Mouse (Mus musculus): ENCODE measurements around the gene Serinc2. TPM values are rescaled to one million over a fixed set of nuclear protein-coding genes. Genes with fewer than 3 reads are reported as not detected.

Gene Serinc2
- polyA plus RNA-seq, 1 experiment from 2014 or later = 28.7 TPM

- H3K4me3 ChIP-seq (replicated peaks) = peak overlapping the region; percentile 64
- H3K4me1 ChIP-seq = peaks cover 30% of the 10 kb centered on the region
- no peaks in the 10 kb centered on the region for H3K9me3 ChIP-seq (replicated peaks)
- H3K4me2 ChIP-seq = peak overlapping the region; percentile 90
- ATAC-seq (ENCODE audit: low FRiP score) = peak; percentile 73
- peak overlapping the region; percentile 90 for H3K27ac ChIP-seq (replicated peaks)
- no peaks in the 10 kb centered on the region for H3K27me3 ChIP-seq (replicated peaks)
- no peaks in the 10 kb centered on the region for H3K36me3 ChIP-seq
- 1% methylated on average over 29 of the region's 29 CpGs for WGBS
- H3K9ac ChIP-seq (replicated peaks) = peak overlapping the region; percentile 72
These were observed 4.5 kb downstream of the Serinc2 start for GRCm38 (mm10) chr4:130274346-130275015.

DNA sequence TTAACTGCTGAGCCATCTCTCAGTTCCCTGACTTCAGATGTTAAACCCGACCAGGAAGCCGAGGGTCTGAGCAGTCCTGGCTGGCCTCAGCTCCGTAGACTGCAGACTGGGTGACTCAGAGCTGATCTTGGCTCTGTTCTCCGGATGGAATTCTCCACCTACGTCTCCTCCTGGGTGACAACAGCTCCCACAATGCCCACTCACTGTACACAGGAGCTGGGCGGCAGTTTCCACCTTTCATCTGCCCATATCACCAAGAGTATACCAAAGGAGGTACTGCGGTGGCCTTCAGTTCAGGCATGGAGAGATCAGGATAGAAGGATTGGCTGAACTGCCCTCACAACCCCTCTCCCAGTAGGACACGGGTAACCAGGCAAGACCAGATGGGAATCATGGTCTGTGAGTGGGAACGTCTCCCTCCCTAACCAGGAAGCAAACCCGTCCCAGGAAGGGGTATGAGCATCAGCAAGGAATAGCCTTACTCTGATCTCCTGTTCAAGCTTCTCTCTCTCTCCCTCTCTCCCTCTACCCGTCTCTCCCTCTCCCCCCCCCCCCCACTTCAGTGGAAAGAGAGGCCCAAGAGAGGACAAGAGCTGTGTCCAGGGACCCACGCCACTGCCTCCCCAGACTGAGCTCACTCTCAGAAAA is 5.2 kb downstream of the Serinc2 start:
- H3K4me2 ChIP-seq = peak overlapping the region; percentile 90
- no peaks in the 10 kb centered on the region for H3K9me3 ChIP-seq (replicated peaks)
- no peaks in the 10 kb centered on the region for H3K27me3 ChIP-seq (replicated peaks)
- H3K36me3 ChIP-seq = no peaks in the 10 kb centered on the region
- H3K4me1 ChIP-seq = peaks cover 30% of the 10 kb centered on the region
- H3K27ac ChIP-seq (replicated peaks) = peak overlapping the region; percentile 90
- WGBS = 7% methylated on average over 11 of the region's 12 CpGs
- H3K4me3 ChIP-seq (replicated peaks) = peak overlapping the region; percentile 64
- peak; percentile 40; the same call in 1 of the 2 replicates for ATAC-seq (ENCODE audit: low FRiP score)
- peak overlapping the region; percentile 72 for H3K9ac ChIP-seq (replicated peaks)

DNA sequence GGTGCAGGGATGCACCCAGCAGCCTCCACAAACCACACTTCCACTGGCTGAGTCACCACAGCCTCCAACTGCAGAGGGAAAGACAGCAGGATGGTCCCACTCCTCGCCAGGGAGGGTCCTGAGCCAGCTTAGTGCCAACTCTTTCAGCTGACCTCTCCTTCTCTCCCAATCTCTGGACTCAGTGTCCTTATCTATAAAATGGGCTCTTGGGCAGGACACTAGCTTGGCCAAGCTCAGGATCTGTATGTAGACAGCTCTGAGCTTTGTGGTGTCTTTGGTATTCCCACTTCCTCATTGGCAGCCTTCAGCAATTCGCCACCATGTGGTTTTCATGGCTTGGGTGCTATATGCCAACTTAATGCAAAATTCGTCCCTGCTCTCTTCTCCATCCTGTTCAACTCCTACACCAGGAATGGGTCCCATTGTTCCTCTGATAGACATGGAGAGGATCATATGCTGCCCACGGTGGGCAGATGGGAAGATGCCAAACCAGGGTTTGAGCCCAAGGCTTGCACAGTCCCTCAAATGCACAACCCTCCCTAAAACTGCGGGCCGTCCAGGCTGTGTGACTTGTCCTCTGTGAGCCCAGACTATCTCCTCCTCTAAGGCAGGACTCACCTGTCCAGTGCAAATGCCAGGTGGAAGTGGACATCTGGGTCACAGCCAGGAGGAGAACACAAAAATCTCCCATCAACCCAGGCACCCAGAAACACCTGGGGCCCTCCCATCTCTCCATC is 8.2 kb downstream of the Serinc2 start:
- no peak overlapping the region for H3K4me2 ChIP-seq
- H3K27ac ChIP-seq (replicated peaks) = no peak overlapping the region
- no peaks in the 10 kb centered on the region for H3K9me3 ChIP-seq (replicated peaks)
- H3K36me3 ChIP-seq = no peaks in the 10 kb centered on the region
- H3K4me1 ChIP-seq = peaks cover 26% of the 10 kb centered on the region
- ATAC-seq (ENCODE audit: low FRiP score) = no peak
- no peak overlapping the region for H3K9ac ChIP-seq (replicated peaks)
- no peaks in the 10 kb centered on the region for H3K27me3 ChIP-seq (replicated peaks)
- no peak overlapping the region for H3K4me3 ChIP-seq (replicated peaks)
- 91% methylated on average over 6 of the region's 6 CpGs for WGBS

DNA sequence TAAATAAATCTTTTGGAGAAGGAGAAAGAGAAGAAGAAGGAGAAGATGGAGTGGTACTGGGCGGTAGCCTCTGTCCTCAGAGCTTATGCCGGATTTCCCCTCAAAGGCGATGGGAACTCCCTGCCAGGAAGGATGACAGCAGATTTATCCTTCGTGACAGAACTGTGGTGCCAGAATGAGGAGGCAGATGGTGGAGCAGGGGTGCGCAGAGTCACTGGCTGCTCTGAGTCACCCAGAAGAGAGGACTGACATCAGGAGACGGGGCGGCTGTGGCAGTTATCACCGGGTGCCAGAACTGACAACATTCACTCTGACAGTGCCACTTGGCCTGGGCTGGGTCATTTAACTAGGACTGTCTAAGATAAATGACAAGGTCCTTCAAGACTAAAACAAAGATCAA is 8.9 kb downstream of the Serinc2 start:
- no peak overlapping the region for H3K9ac ChIP-seq (replicated peaks)
- H3K27me3 ChIP-seq (replicated peaks) = no peaks in the 10 kb centered on the region
- peaks cover 20% of the 10 kb centered on the region for H3K4me1 ChIP-seq
- H3K9me3 ChIP-seq (replicated peaks) = no peaks in the 10 kb centered on the region
- no peak overlapping the region for H3K27ac ChIP-seq (replicated peaks)
- H3K36me3 ChIP-seq = no peaks in the 10 kb centered on the region
- WGBS = 73% methylated on average over 8 of the region's 8 CpGs
- H3K4me2 ChIP-seq = no peak overlapping the region
- H3K4me3 ChIP-seq (replicated peaks) = no peak overlapping the region
- ATAC-seq (ENCODE audit: low FRiP score) = no peak

- H3K4me3 ChIP-seq (replicated peaks) = no peak overlapping the region
- H3K4me1 ChIP-seq = peaks cover 20% of the 10 kb centered on the region
- no peaks in the 10 kb centered on the region for H3K27me3 ChIP-seq (replicated peaks)
- H3K4me2 ChIP-seq = no peak overlapping the region
- WGBS = 85% methylated on average over 10 of the region's 10 CpGs
- H3K27ac ChIP-seq (replicated peaks) = no peak overlapping the region
- no peaks in the 10 kb centered on the region for H3K36me3 ChIP-seq
- no peak for ATAC-seq (ENCODE audit: low FRiP score)
- H3K9ac ChIP-seq (replicated peaks) = no peak overlapping the region
- H3K9me3 ChIP-seq (replicated peaks) = no peaks in the 10 kb centered on the region
These were observed 10.3 kb downstream of the Serinc2 start for GRCm38 (mm10) chr4:130268736-130269135.

DNA sequence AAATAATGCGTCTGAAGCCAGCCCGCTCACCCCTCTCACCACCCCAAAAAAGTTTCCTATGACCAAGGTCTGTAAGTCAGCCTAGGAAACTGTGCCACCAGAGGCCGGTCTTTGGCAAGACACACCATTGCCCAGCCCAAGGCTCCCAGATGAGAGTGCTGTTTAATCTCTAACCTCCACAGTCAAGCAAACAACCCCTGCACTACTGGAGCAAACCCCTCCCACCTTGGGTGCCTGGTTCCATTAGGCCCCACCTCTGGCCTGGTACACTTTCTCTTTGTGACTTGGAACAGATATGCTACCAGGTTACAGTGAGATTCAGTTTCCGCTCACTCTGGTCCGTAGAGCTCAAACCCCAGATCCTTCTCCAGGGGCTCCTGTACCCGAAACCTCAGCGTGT is 11.9 kb downstream of the Serinc2 start:
- H3K4me1 ChIP-seq = peaks cover 13% of the 10 kb centered on the region
- no peak overlapping the region for H3K27ac ChIP-seq (replicated peaks)
- H3K9ac ChIP-seq (replicated peaks) = no peak overlapping the region
- peaks cover 8% of the 10 kb centered on the region for H3K36me3 ChIP-seq
- H3K9me3 ChIP-seq (replicated peaks) = no peaks in the 10 kb centered on the region
- H3K27me3 ChIP-seq (replicated peaks) = no peaks in the 10 kb centered on the region
- no peak for ATAC-seq (ENCODE audit: low FRiP score)
- no peak overlapping the region for H3K4me2 ChIP-seq
- WGBS = 83% methylated on average over 7 of the region's 7 CpGs
- no peak overlapping the region for H3K4me3 ChIP-seq (replicated peaks)

- Histone ChIP-seq H3K27me3 (replicated peaks) (no peaks in the 10 kb centered on the region), H3K4me2 (no peak overlapping the region), H3K36me3 (peaks cover 9% of the 10 kb centered on the region), H3K4me1 (peaks cover 13% of the 10 kb centered on the region), H3K9ac (replicated peaks) (no peak overlapping the region), H3K27ac (replicated peaks) (no peak overlapping the region), H3K4me3 (replicated peaks) (no peak overlapping the region), H3K9me3 (replicated peaks) (no peaks in the 10 kb centered on the region)
- WGBS = 72% methylated on average over 9 of the region's 9 CpGs
- ATAC-seq (ENCODE audit: low FRiP score) = no peak
These were observed 12.4 kb downstream of the Serinc2 start for GRCm38 (mm10) chr4:130266601-130267000.

DNA sequence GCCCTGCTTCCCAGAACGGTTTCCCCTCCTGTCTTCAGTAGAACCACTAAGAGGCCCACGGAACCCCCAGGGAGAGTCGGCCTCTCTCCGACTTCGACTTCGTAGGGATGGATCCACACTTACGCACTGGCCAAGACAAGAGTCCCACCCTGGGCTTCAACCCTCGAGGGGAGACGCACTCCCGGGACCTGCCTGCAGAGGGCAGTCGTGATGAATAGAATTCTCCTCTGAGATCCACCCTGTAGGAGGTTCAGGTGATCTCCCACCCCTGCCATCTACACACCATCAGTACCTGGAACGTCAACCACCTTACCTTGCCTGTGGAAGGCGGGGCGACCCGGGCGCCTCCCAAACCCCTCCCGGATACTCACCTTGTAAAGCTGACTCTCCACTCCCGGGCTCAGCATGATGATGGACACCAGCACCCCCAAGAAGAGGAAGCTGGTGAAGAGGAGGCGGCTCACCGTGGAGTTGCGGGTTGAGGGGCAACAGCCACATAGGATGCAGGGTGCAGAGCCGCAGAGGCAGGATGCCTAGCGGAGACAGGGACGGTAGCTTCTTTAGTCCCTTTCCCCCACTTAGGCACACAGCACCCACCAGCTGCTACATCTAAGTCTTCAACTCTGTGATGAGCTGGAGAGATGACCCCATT is 14.2 kb downstream of the Serinc2 start:
- no peak overlapping the region for H3K4me2 ChIP-seq
- peaks cover 13% of the 10 kb centered on the region for H3K4me1 ChIP-seq
- H3K9ac ChIP-seq (replicated peaks) = no peak overlapping the region
- H3K27ac ChIP-seq (replicated peaks) = no peak overlapping the region
- no peak overlapping the region for H3K4me3 ChIP-seq (replicated peaks)
- ATAC-seq (ENCODE audit: low FRiP score) = no peak
- H3K36me3 ChIP-seq = peaks cover 9% of the 10 kb centered on the region
- no peaks in the 10 kb centered on the region for H3K9me3 ChIP-seq (replicated peaks)
- H3K27me3 ChIP-seq (replicated peaks) = no peaks in the 10 kb centered on the region
- 27% methylated on average over 24 of the region's 24 CpGs for WGBS

DNA sequence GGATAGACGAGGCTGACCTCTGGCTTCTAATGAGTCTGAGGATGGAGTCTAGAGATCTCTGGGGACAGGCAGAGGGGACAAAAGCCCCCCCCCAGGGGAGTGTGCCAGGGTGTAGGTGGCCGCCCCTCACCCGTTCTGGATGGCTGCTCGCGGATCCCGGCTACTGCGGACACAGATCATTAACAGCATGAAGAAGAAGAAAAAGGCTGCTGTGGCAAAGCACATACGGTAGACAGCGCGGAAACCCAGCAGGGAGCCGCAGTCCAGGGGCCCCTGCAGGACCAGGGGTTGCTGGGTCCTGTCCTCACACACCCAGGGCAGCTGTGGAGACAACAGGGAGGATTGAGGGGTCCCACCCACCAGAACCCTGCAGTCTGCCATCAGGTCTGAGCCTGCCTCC is 14.9 kb downstream of the Serinc2 start:
- peaks cover 14% of the 10 kb centered on the region for H3K36me3 ChIP-seq
- no peaks in the 10 kb centered on the region for H3K27me3 ChIP-seq (replicated peaks)
- H3K9me3 ChIP-seq (replicated peaks) = no peaks in the 10 kb centered on the region
- peaks cover 13% of the 10 kb centered on the region for H3K4me1 ChIP-seq
- ATAC-seq (ENCODE audit: low FRiP score) = no peak
- no peak overlapping the region for H3K27ac ChIP-seq (replicated peaks)
- H3K4me3 ChIP-seq (replicated peaks) = no peak overlapping the region
- H3K9ac ChIP-seq (replicated peaks) = no peak overlapping the region
- WGBS = 21% methylated on average over 11 of the region's 11 CpGs
- H3K4me2 ChIP-seq = no peak overlapping the region

DNA sequence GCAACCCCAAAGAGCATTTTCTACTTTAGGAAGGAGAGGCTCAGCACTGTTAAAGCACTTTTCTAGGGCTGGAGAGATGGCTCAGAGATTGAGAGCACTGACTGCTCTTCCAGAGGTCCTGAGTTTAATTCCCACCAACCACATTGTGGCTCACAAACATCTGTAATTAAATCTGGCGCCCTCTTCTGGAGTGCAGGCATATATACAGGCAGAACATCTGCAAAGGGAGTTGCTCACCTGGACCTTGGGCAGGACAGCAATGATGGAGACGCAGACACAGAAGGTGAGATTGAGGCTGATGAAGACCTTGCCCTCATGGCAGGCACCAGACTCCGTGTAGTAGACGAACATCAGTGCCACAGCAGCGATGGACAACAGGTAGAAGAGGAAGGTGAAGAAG is 18.6 kb downstream of the Serinc2 start:
- no peak for ATAC-seq (ENCODE audit: low FRiP score)
- WGBS = 35% methylated on average over 5 of the region's 5 CpGs
- peaks cover 13% of the 10 kb centered on the region for H3K4me1 ChIP-seq
- H3K9me3 ChIP-seq (replicated peaks) = no peaks in the 10 kb centered on the region
- no peak overlapping the region for H3K27ac ChIP-seq (replicated peaks)
- H3K36me3 ChIP-seq = peaks cover 35% of the 10 kb centered on the region
- H3K4me2 ChIP-seq = no peak overlapping the region
- H3K9ac ChIP-seq (replicated peaks) = no peak overlapping the region
- H3K27me3 ChIP-seq (replicated peaks) = no peaks in the 10 kb centered on the region
- H3K4me3 ChIP-seq (replicated peaks) = no peak overlapping the region

GRCm38 (mm10) chr4:130252441-130253157 is 26.4 kb downstream of the Serinc2 start:
- 70% methylated on average over 8 of the region's 8 CpGs for WGBS
- no peaks in the 10 kb centered on the region for H3K9me3 ChIP-seq (replicated peaks)
- H3K27me3 ChIP-seq (replicated peaks) = no peaks in the 10 kb centered on the region
- no peak overlapping the region for H3K4me2 ChIP-seq
- peaks cover 41% of the 10 kb centered on the region for H3K36me3 ChIP-seq
- no peak for ATAC-seq (ENCODE audit: low FRiP score)
- no peaks in the 10 kb centered on the region for H3K4me1 ChIP-seq
- no peak overlapping the region for H3K4me3 ChIP-seq (replicated peaks)
- H3K9ac ChIP-seq (replicated peaks) = no peak overlapping the region
- H3K27ac ChIP-seq (replicated peaks) = no peak overlapping the region

Measured in neural tube, embryonic 15.5 days (tissue).